In genomic region chr17:28953251-28953650, GRCm38 (mm10) we compare ENCODE assay signal across 8 mouse cellular contexts. TPM values are rescaled to one million over a fixed set of nuclear protein-coding genes. Genes with fewer than 3 reads are reported as not detected.
DNase-seq lines count a peak whose midpoint lies in the region; ATAC-seq and TF ChIP-seq lines count a peak whose summit lies in the region.

No protein-coding gene starts in this region.

- H3K27me3 ChIP-seq in heart, embryonic 14.5 days (ENCODE audit: control insufficient read depth, insufficient read depth, low read length), result no peaks in the 10 kb centered on the region
- H3K27me3 ChIP-seq in limb, embryonic 14.5 days (ENCODE audit: control insufficient read depth, insufficient read depth, low read length), result no peaks in the 10 kb centered on the region
- no peaks in the 10 kb centered on the region for H3K27me3 ChIP-seq in neural tube, embryonic 12.5 days (replicated peaks)

- no peak for TF ChIP-seq POLR2A in limb, embryonic 14.5 days (IDR thresholded peaks at IDR 0.05; ENCODE audit: borderline replicate concordance, extremely low read depth, insufficient read depth, insufficient read length)

- peaks cover 3% of the 10 kb centered on the region; the same call in 1 of the 2 replicates for H3K9me3 ChIP-seq in heart, embryonic 14.5 days (ENCODE audit: control insufficient read depth, low read length)
- H3K9me3 ChIP-seq in limb, embryonic 14.5 days (ENCODE audit: control insufficient read depth, low read length), result no peaks in the 10 kb centered on the region
- no peaks in the 10 kb centered on the region; the same call in 1 of the 2 replicates for H3K9me3 ChIP-seq in neural tube, embryonic 12.5 days

- H3K4me2 ChIP-seq in heart, embryonic 14.5 days (ENCODE audit: low read length), result peak overlapping the region; percentile 78
- peak overlapping the region; percentile 84 for H3K4me2 ChIP-seq in limb, embryonic 14.5 days (replicated peaks; ENCODE audit: low read depth, low read length, severe bottlenecking)
- peak overlapping the region; percentile 75 for H3K4me2 ChIP-seq in neural tube, embryonic 12.5 days (replicated peaks)

- H3K9ac ChIP-seq in heart, embryonic 14.5 days (ENCODE audit: low read length), result peak overlapping the region; percentile 92
- H3K9ac ChIP-seq in limb, embryonic 14.5 days (ENCODE audit: low read depth, low read length, severe bottlenecking), result peak overlapping the region; percentile 91
- peak overlapping the region; percentile 79 for H3K9ac ChIP-seq in neural tube, embryonic 12.5 days

- TF ChIP-seq CTCF in left cerebral cortex, adult 2 months (IDR thresholded peaks at IDR 0.05), result no peak

- intact Hi-C loops in left cerebral cortex, adult 2 months (cut with DNase I), result no loop called here
- intact Hi-C loops in left cerebral cortex, postnatal 10 days (cut with DNase I), result no loop called here
- intact Hi-C loops in left cerebral cortex, postnatal 25 days (cut with DNase I), result no loop called here

- no peak for DNase-seq in left cerebral cortex, adult 2 months (ENCODE audit: extremely low spot score in 1 of 2, low spot score in 2 of 2)
- no peak for DNase-seq in left cerebral cortex, postnatal 10 days (ENCODE audit: extremely low spot score in 1 of 2, low spot score in 2 of 2)
- peak; percentile 33 for DNase-seq in embryo, embryonic 10 days (ENCODE audit: low spot score)
- no peak for DNase-seq in limb, embryonic 14.5 days (ENCODE audit: low spot score)
- no peak for DNase-seq in layer of hippocampus, postnatal 36 days
- DNase-seq in left cerebral cortex, postnatal 25 days (ENCODE audit: low spot score in 2 of 2), result no peak

- no peak for ATAC-seq in heart, embryonic 14.5 days (ENCODE audit: insufficient number of reproducible peaks, insufficient read depth, low FRiP score, low read depth)
- ATAC-seq in limb, embryonic 14.5 days (ENCODE audit: low FRiP score, low read depth), result no peak
- ATAC-seq in neural tube, embryonic 12.5 days (ENCODE audit: low FRiP score, low read depth), result no peak

- H3K4me3 ChIP-seq in left cerebral cortex, adult 2 months, result peak overlapping the region; percentile 83
- peak overlapping the region; percentile 79 to 84 for H3K4me3 ChIP-seq in heart, embryonic 14.5 days (ENCODE audit: control insufficient read depth in 1 of 2, insufficient read depth in 1 of 2, low read depth in 1 of 2, low read length in 2 of 2)
- peak overlapping the region; percentile 78 for H3K4me3 ChIP-seq in limb, embryonic 14.5 days (replicated peaks; ENCODE audit: low read length)
- H3K4me3 ChIP-seq in neural tube, embryonic 12.5 days, result peak overlapping the region; percentile 75

- peak overlapping the region; percentile 98 for H3K27ac ChIP-seq in left cerebral cortex, adult 2 months
- peak overlapping the region; percentile 94 to 96 for H3K27ac ChIP-seq in heart, embryonic 14.5 days (replicated peaks in 1 of 2; ENCODE audit: control insufficient read depth in 1 of 2, insufficient read depth in 1 of 2, low read depth in 2 of 2, low read length in 2 of 2)
- H3K27ac ChIP-seq in limb, embryonic 14.5 days (replicated peaks; ENCODE audit: low read depth, low read length), result peak overlapping the region; percentile 94
- 0 out of 2 replicates have a peak overlapping the region, but pooled peaks have one; percentile 5 for H3K27ac ChIP-seq in neural tube, embryonic 12.5 days

- WGBS in heart, embryonic 14.5 days, result 9% methylated on average over 9 of the region's 9 CpGs
- WGBS in limb, embryonic 14.5 days, result 15% methylated on average over 9 of the region's 9 CpGs
- WGBS in neural tube, embryonic 12.5 days, result 30% methylated on average over 9 of the region's 9 CpGs

- peaks cover 7% of the 10 kb centered on the region for H3K36me3 ChIP-seq in heart, embryonic 14.5 days (ENCODE audit: control insufficient read depth, insufficient read depth, low read length)
- H3K36me3 ChIP-seq in limb, embryonic 14.5 days (ENCODE audit: control insufficient read depth, insufficient read depth, low read length), result peaks cover 9% of the 10 kb centered on the region
- peaks cover 12% of the 10 kb centered on the region; the same call in 1 of the 2 replicates for H3K36me3 ChIP-seq in neural tube, embryonic 12.5 days

- H3K4me1 ChIP-seq in heart, embryonic 14.5 days (ENCODE audit: control insufficient read depth in 2 of 2, insufficient read depth in 2 of 2, low read length in 2 of 2), result peaks cover 5 to 20% of the 10 kb centered on the region in 2 experiments
- peaks cover 15% of the 10 kb centered on the region for H3K4me1 ChIP-seq in limb, embryonic 14.5 days (ENCODE audit: control insufficient read depth, insufficient read depth, low read length)
- peaks cover 17% of the 10 kb centered on the region for H3K4me1 ChIP-seq in neural tube, embryonic 12.5 days

RNA-seq across cellular contexts. Expression of gene Kctd20, which starts 1.5 kb away (rescaled TPM):
- total RNA-seq in left cerebral cortex, adult 2 months (2021), result 10 to 100 TPM; 65.2 to 74.7 TPM
- 10 to 100 TPM; 81.7 to 83.4 TPM for total RNA-seq in left cerebral cortex, postnatal 10 days (2021)
- 53.2 and 53.5 TPM in 2 replicates for polyA plus RNA-seq in heart, embryonic 14.5 days (2014; fragmentation: Nextera tagmentation; extraction: Ambion mirVana)
- polyA plus RNA-seq in limb, embryonic 14.5 days (2012; rRNA removed), result 66.6 and 70.1 TPM in 2 replicates
- polyA plus RNA-seq in limb, embryonic 14.5 days (2014; fragmentation: Nextera tagmentation; extraction: Ambion mirVana), result 82.9 and 96.3 TPM in 2 replicates
- 115 and 117 TPM in 2 replicates for polyA plus RNA-seq in neural tube, embryonic 12.5 days (2016; fragmentation: Nextera tagmentation; extraction: Ambion mirVana)
- 10 to 100 TPM; 64.5 to 74.5 TPM for total RNA-seq in layer of hippocampus, postnatal 36 days (2021)
- total RNA-seq in left cerebral cortex, postnatal 25 days (2021), result 10 to 100 TPM; 74.0 to 77.4 TPM

RNA-seq across cellular contexts. Expression of gene Pxt1, which starts 9.6 kb away (rescaled TPM):
- total RNA-seq in left cerebral cortex, adult 2 months (2021), result not detected
- not detected for total RNA-seq in left cerebral cortex, postnatal 10 days (2021)
- not detected in 2 replicates for polyA plus RNA-seq in heart, embryonic 14.5 days (2014; fragmentation: Nextera tagmentation; extraction: Ambion mirVana)
- polyA plus RNA-seq in limb, embryonic 14.5 days (2012; rRNA removed), result 0.13 and 0.20 TPM in 2 replicates
- not detected in 2 replicates for polyA plus RNA-seq in limb, embryonic 14.5 days (2014; fragmentation: Nextera tagmentation; extraction: Ambion mirVana)
- not detected in 2 replicates for polyA plus RNA-seq in neural tube, embryonic 12.5 days (2016; fragmentation: Nextera tagmentation; extraction: Ambion mirVana)
- not detected for total RNA-seq in layer of hippocampus, postnatal 36 days (2021)
- not detected for total RNA-seq in left cerebral cortex, postnatal 25 days (2021)

RNA-seq across cellular contexts. Expression of gene 4930539E08Rik, which starts 38.1 kb away (rescaled TPM):
- total RNA-seq in left cerebral cortex, adult 2 months (2021), result 10 to 100 TPM in 1 of 2 experiments, 1 to 10 TPM in 1; 9.4 to 11.2 TPM
- total RNA-seq in left cerebral cortex, postnatal 10 days (2021), result 10 to 100 TPM; 10.9 to 13.5 TPM
- polyA plus RNA-seq in heart, embryonic 14.5 days (2014; fragmentation: Nextera tagmentation; extraction: Ambion mirVana), result 0.09 TPM in 2 replicates
- polyA plus RNA-seq in limb, embryonic 14.5 days (2012; rRNA removed), result 0.35 and 0.37 TPM in 2 replicates
- 0.07 and 0.18 TPM in 2 replicates for polyA plus RNA-seq in limb, embryonic 14.5 days (2014; fragmentation: Nextera tagmentation; extraction: Ambion mirVana)
- 0.09 and 0.38 TPM in 2 replicates for polyA plus RNA-seq in neural tube, embryonic 12.5 days (2016; fragmentation: Nextera tagmentation; extraction: Ambion mirVana)
- total RNA-seq in layer of hippocampus, postnatal 36 days (2021), result 1 to 10 TPM; 3.2 to 4.6 TPM
- total RNA-seq in left cerebral cortex, postnatal 25 days (2021), result 10 to 100 TPM in 1 of 2 experiments, 1 to 10 TPM in 1; 9.5 to 11.4 TPM

RNA-seq across cellular contexts. Expression of gene Stk38, which starts 54.5 kb away (rescaled TPM):
- total RNA-seq in left cerebral cortex, adult 2 months (2021), result 10 to 100 TPM; 53.5 to 58.6 TPM
- 10 to 100 TPM; 54.9 to 60.3 TPM for total RNA-seq in left cerebral cortex, postnatal 10 days (2021)
- polyA plus RNA-seq in heart, embryonic 14.5 days (2014; fragmentation: Nextera tagmentation; extraction: Ambion mirVana), result 68.0 and 70.3 TPM in 2 replicates
- 115 TPM in 2 replicates for polyA plus RNA-seq in limb, embryonic 14.5 days (2012; rRNA removed)
- polyA plus RNA-seq in limb, embryonic 14.5 days (2014; fragmentation: Nextera tagmentation; extraction: Ambion mirVana), result 86.6 and 99.3 TPM in 2 replicates
- 148 and 157 TPM in 2 replicates for polyA plus RNA-seq in neural tube, embryonic 12.5 days (2016; fragmentation: Nextera tagmentation; extraction: Ambion mirVana)
- 10 to 100 TPM; 51.7 to 55.6 TPM for total RNA-seq in layer of hippocampus, postnatal 36 days (2021)
- total RNA-seq in left cerebral cortex, postnatal 25 days (2021), result 10 to 100 TPM; 44.9 to 59.3 TPM

Comparison
In these comparisons a context has a peak if more than half of its experiments do, and no peak if none do; other contexts are left out.
1. H3K27ac ChIP-seq: peak in every context shown above with its lines; median percentile 98 in left cerebral cortex, adult 2 months; 95 in heart, embryonic 14.5 days; 94 in limb, embryonic 14.5 days; 5 in neural tube, embryonic 12.5 days.